Mouse (Mus musculus): Measurements from ENCODE around the gene Ripply1. TPM values are rescaled to one million over a fixed set of nuclear protein-coding genes. Genes with fewer than 3 reads are reported as not detected.

Ripply1 gene
- polyA plus RNA-seq, 1 experiment from 2014 or later: not detected

DNA sequence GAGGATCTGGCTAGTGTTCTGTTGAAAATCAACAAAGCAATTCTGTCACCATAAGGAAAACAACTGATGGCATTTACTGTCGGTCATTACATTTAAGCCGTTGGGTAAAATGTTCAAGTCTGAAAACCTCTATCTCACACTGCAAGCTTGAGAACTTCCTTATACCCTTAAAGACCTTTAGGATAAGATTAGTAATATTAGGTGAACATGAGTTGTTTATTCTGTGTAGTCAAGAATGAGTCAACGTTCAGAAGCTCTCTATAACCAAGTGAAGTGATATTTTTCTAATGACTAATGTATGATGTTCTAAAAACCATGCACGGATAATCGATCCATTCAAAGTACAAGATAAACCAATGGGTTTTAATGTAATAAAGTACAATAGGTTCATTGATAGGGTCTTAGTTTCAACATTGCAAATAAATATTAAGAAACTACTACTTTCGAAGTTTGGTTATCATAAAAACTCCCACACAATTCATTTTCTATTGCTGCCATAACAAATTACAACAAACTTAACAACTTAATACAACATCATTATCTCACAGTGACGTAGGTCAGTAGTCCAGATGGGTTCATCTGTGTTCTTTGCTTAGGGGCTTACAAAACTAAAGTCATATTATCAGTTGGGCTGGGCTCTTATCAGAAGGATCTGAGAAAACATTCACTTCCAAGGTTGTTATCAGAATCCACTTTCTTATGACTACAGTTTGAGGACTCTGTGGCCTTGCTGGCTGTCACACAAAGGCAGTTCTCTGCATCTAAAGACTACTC is 12.1 kb upstream of the Ripply1 start:
- no peak overlapping the region for H3K4me3 ChIP-seq (ENCODE audit: low read depth, low read length)
- ATAC-seq (ENCODE audit: insufficient read depth, low FRiP score, low TSS enrichment): no peak
- H3K9me3 ChIP-seq (ENCODE audit: control insufficient read depth, low read length): no peaks in the 10 kb centered on the region
- DNase-seq (ENCODE audit: low spot score): no peak
- H3K4me1 ChIP-seq (ENCODE audit: control insufficient read depth, insufficient read depth, low read length): no peaks in the 10 kb centered on the region
- no peak overlapping the region for H3K4me2 ChIP-seq (ENCODE audit: low read depth)
- no peaks in the 10 kb centered on the region for H3K27me3 ChIP-seq (ENCODE audit: control insufficient read depth, insufficient read depth, low read length)
- WGBS: 88% methylated on average over 7 of the region's 7 CpGs
- no peak overlapping the region for H3K27ac ChIP-seq (ENCODE audit: low read depth, low read length)
- no peaks in the 10 kb centered on the region for H3K36me3 ChIP-seq (ENCODE audit: control insufficient read depth, insufficient read depth, low read length)
- H3K9ac ChIP-seq (ENCODE audit: low read length): no peak overlapping the region

DNA sequence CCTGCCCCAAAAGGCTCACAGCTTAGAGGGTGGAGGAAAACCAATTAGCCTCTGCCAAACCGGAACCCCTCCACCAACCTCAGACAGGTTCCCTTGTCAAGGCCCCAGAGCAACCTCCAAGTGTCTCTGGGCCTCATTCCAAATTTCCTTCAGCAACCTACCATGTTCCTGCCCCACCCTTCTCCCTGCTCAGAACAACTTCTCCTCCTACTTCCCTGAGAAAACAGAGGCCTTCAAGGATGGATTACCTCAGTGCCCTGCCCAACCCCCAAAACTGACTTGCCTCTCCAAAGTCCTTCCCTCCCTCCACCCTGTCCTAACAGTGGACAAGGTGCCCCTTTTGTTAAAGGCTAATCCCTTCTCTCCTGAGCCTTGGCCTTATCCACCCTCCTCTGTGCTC is 3.6 kb upstream of the Ripply1 start:
- WGBS: 48% methylated on average over 1 of the region's 1 CpGs
- 0 out of 2 replicates have a peak, but pooled peaks cover 3% of the 10 kb centered on the region for H3K27me3 ChIP-seq (ENCODE audit: control insufficient read depth, insufficient read depth, low read length)

DNA sequence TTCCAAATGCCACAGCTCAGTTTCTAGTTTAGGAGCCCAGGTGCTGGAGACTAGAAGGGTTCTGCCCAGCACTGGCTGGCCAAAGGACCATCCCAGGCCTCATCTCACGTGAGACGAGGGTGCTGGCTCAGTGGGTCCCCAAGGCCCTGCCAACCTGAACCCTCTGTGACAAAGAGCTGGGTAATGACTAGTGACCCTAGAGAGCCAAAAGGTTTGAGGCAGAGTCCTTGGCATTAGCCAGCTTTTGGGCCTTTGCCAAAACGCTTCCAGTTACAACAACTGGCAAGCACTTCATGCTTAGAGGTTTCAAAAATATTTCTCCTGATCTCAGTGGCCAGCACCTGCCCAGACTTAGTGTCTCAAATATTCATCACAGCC is 881 bp upstream of the Ripply1 start:
- ATAC-seq (ENCODE audit: insufficient read depth, low FRiP score, low TSS enrichment): no peak
- no peaks in the 10 kb centered on the region for H3K36me3 ChIP-seq (ENCODE audit: control insufficient read depth, insufficient read depth, low read length)
- no peaks in the 10 kb centered on the region for H3K4me1 ChIP-seq (ENCODE audit: control insufficient read depth, insufficient read depth, low read length)
- no peak for DNase-seq (ENCODE audit: low spot score)
- no peak overlapping the region for H3K27ac ChIP-seq (ENCODE audit: low read depth, low read length)
- no peak overlapping the region for H3K9ac ChIP-seq (ENCODE audit: low read length)
- H3K27me3 ChIP-seq (ENCODE audit: control insufficient read depth, insufficient read depth, low read length): peaks cover 5% of the 10 kb centered on the region
- H3K4me3 ChIP-seq (ENCODE audit: low read depth, low read length): no peak overlapping the region
- no peaks in the 10 kb centered on the region for H3K9me3 ChIP-seq (ENCODE audit: control insufficient read depth, low read length)
- WGBS: 50% methylated on average over 3 of the region's 3 CpGs
- H3K4me2 ChIP-seq (ENCODE audit: low read depth): no peak overlapping the region

More for the DNA sequence above, 3.6 kb upstream of the Ripply1 start:
- no peak for DNase-seq (ENCODE audit: low spot score)
- no peak overlapping the region for H3K4me2 ChIP-seq (ENCODE audit: low read depth)
- no peak overlapping the region for H3K9ac ChIP-seq (ENCODE audit: low read length)
- H3K27ac ChIP-seq (ENCODE audit: low read depth, low read length): no peak overlapping the region
- no peaks in the 10 kb centered on the region for H3K36me3 ChIP-seq (ENCODE audit: control insufficient read depth, insufficient read depth, low read length)
- no peaks in the 10 kb centered on the region for H3K4me1 ChIP-seq (ENCODE audit: control insufficient read depth, insufficient read depth, low read length)
- no peak for ATAC-seq (ENCODE audit: insufficient read depth, low FRiP score, low TSS enrichment)
- H3K9me3 ChIP-seq (ENCODE audit: control insufficient read depth, low read length): no peaks in the 10 kb centered on the region
- H3K4me3 ChIP-seq (ENCODE audit: low read depth, low read length): no peak overlapping the region

- Histone ChIP-seq H3K9me3 (ENCODE audit: control insufficient read depth, low read length) (no peaks in the 10 kb centered on the region), H3K9ac (ENCODE audit: low read length) (no peak overlapping the region), H3K27ac (ENCODE audit: low read depth, low read length) (no peak overlapping the region), H3K4me2 (ENCODE audit: low read depth) (no peak overlapping the region), H3K36me3 (ENCODE audit: control insufficient read depth, insufficient read depth, low read length) (no peaks in the 10 kb centered on the region), H3K27me3 (ENCODE audit: control insufficient read depth, insufficient read depth, low read length) (peaks cover 5% of the 10 kb centered on the region), H3K4me3 (ENCODE audit: low read depth, low read length) (no peak overlapping the region), H3K4me1 (ENCODE audit: control insufficient read depth, insufficient read depth, low read length) (no peaks in the 10 kb centered on the region)
- 76% methylated on average over 4 of the region's 4 CpGs for WGBS
- ATAC-seq (ENCODE audit: insufficient read depth, low FRiP score, low TSS enrichment): no peak
- DNase-seq (ENCODE audit: low spot score): no peak
These were observed 590 bp downstream of the Ripply1 start for GRCm38 (mm10) chrX:139781563-139781962.

- Histone ChIP-seq H3K36me3 (ENCODE audit: control insufficient read depth, insufficient read depth, low read length) (no peaks in the 10 kb centered on the region), H3K4me2 (ENCODE audit: low read depth) (no peak overlapping the region), H3K4me3 (ENCODE audit: low read depth, low read length) (no peak overlapping the region), H3K4me1 (ENCODE audit: control insufficient read depth, insufficient read depth, low read length) (no peaks in the 10 kb centered on the region), H3K27ac (ENCODE audit: low read depth, low read length) (no peak overlapping the region), H3K9me3 (ENCODE audit: control insufficient read depth, low read length) (no peaks in the 10 kb centered on the region), H3K9ac (ENCODE audit: low read length) (no peak overlapping the region), H3K27me3 (ENCODE audit: control insufficient read depth, insufficient read depth, low read length) (peaks cover 5% of the 10 kb centered on the region)
- WGBS: 48% methylated on average over 3 of the region's 3 CpGs
- no peak for ATAC-seq (ENCODE audit: insufficient read depth, low FRiP score, low TSS enrichment)
- no peak for DNase-seq (ENCODE audit: low spot score)
These were observed 1.2 kb downstream of the Ripply1 start for GRCm38 (mm10) chrX:139780988-139781387.

GRCm38 (mm10) chrX:139779401-139779800 is 2.8 kb downstream of the Ripply1 start:
- no peak overlapping the region for H3K9ac ChIP-seq (ENCODE audit: low read length)
- no peak overlapping the region for H3K27ac ChIP-seq (ENCODE audit: low read depth, low read length)
- H3K4me3 ChIP-seq (ENCODE audit: low read depth, low read length): no peak overlapping the region
- 85% methylated on average over 5 of the region's 5 CpGs for WGBS
- no peak overlapping the region for H3K4me2 ChIP-seq (ENCODE audit: low read depth)
- ATAC-seq (ENCODE audit: insufficient read depth, low FRiP score, low TSS enrichment) (no peak), DNase-seq (ENCODE audit: low spot score) (no peak)
- H3K4me1 ChIP-seq (ENCODE audit: control insufficient read depth, insufficient read depth, low read length): no peaks in the 10 kb centered on the region
- no peaks in the 10 kb centered on the region for H3K36me3 ChIP-seq (ENCODE audit: control insufficient read depth, insufficient read depth, low read length)
- peaks cover 7% of the 10 kb centered on the region for H3K27me3 ChIP-seq (ENCODE audit: control insufficient read depth, insufficient read depth, low read length)
- H3K9me3 ChIP-seq (ENCODE audit: control insufficient read depth, low read length): no peaks in the 10 kb centered on the region

DNA sequence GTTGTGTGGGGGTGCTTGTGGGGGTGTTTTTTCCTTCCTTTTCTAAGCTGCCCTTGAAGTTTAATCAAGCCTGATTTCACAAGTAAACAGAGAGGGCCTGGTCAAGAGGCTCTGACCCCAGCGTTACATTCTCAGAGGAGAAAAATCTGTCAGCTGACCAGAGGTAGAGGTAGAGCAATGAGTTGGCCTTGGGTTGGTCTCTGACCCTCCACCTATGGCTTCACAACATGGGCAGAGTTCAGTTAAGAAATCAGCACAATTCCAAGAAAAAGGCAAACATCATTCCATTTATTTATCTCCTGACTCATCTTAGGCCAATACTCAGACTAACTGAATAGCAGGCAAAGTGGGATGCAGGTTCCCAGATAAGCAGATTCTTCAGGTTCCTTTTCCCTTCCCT is 3.3 kb downstream of the Ripply1 start:
- Histone ChIP-seq H3K4me2 (ENCODE audit: low read depth) (no peak overlapping the region), H3K27me3 (ENCODE audit: control insufficient read depth, insufficient read depth, low read length) (peaks cover 7% of the 10 kb centered on the region), H3K4me3 (ENCODE audit: low read depth, low read length) (no peak overlapping the region), H3K27ac (ENCODE audit: low read depth, low read length) (no peak overlapping the region), H3K9me3 (ENCODE audit: control insufficient read depth, low read length) (no peaks in the 10 kb centered on the region), H3K9ac (ENCODE audit: low read length) (no peak overlapping the region), H3K36me3 (ENCODE audit: control insufficient read depth, insufficient read depth, low read length) (no peaks in the 10 kb centered on the region), H3K4me1 (ENCODE audit: control insufficient read depth, insufficient read depth, low read length) (no peaks in the 10 kb centered on the region)
- no peak for ATAC-seq (ENCODE audit: insufficient read depth, low FRiP score, low TSS enrichment)
- DNase-seq (ENCODE audit: low spot score): no peak
- whole genome bisulfite sequencing: 67% methylated on average over 1 of the region's 1 CpGs

DNA sequence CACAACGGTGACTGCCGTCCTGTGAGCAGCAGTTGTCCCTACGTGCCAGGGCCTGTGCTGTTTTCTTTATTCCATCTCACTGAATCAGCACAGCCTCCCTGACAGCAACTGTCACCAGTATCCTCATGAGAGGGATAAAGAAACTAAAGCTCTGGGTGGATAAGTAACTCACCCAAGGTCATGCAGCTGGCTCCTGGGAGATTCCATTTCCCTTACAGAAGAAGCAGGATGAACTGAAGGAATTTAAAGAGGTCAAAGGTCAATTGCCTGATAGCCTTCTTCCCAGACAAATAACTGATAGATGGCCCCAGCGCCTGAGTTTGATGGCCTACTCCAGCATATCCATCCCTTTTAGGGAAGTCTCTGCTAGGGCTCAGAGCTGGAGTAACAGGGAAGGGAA is 4.8 kb downstream of the Ripply1 start:
- peaks cover 5% of the 10 kb centered on the region for H3K27me3 ChIP-seq (ENCODE audit: control insufficient read depth, insufficient read depth, low read length)
- no peaks in the 10 kb centered on the region for H3K9me3 ChIP-seq (ENCODE audit: control insufficient read depth, low read length)
- no peak for ATAC-seq (ENCODE audit: insufficient read depth, low FRiP score, low TSS enrichment)
- no peaks in the 10 kb centered on the region for H3K36me3 ChIP-seq (ENCODE audit: control insufficient read depth, insufficient read depth, low read length)
- no peaks in the 10 kb centered on the region for H3K4me1 ChIP-seq (ENCODE audit: control insufficient read depth, insufficient read depth, low read length)
- H3K4me3 ChIP-seq (ENCODE audit: low read depth, low read length): no peak overlapping the region
- no peak overlapping the region for H3K4me2 ChIP-seq (ENCODE audit: low read depth)
- no peak for DNase-seq (ENCODE audit: low spot score)
- no peak overlapping the region for H3K9ac ChIP-seq (ENCODE audit: low read length)
- 31% methylated on average over 4 of the region's 4 CpGs for WGBS
- no peak overlapping the region for H3K27ac ChIP-seq (ENCODE audit: low read depth, low read length)

DNA sequence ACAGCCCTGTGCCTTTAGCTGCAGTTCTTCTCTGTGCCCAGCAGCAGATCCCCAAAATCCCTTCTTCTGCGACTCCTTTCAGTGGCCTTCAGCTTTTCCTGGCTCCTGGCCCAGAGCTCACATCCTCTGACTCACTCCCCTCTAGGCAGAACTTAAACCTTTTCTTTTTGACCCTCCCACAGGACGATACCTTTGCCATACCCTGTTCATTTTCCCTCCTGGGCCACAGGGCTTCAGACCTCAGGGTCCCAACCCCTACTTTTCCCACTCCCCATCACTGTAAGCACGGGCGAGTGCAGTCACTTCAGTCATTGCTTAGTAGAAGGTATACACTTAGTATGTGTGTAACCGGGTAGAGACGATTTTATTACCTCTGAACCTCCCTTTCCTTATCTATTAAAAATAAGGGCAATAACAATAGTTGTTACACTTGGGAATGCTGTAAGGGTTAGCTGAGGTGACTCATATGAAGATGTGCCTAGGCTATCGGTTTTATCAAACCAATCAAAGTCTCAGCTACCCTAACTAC is 7.0 kb downstream of the Ripply1 start:
- WGBS: 74% methylated on average over 7 of the region's 7 CpGs
- Histone ChIP-seq H3K4me2 (ENCODE audit: low read depth) (no peak overlapping the region), H3K4me1 (ENCODE audit: control insufficient read depth, insufficient read depth, low read length) (no peaks in the 10 kb centered on the region), H3K4me3 (ENCODE audit: low read depth, low read length) (no peak overlapping the region), H3K9ac (ENCODE audit: low read length) (no peak overlapping the region), H3K36me3 (ENCODE audit: control insufficient read depth, insufficient read depth, low read length) (no peaks in the 10 kb centered on the region), H3K9me3 (ENCODE audit: control insufficient read depth, low read length) (no peaks in the 10 kb centered on the region), H3K27ac (ENCODE audit: low read depth, low read length) (no peak overlapping the region), H3K27me3 (ENCODE audit: control insufficient read depth, insufficient read depth, low read length) (peaks cover 3% of the 10 kb centered on the region)
- DNase-seq (ENCODE audit: low spot score) (no peak), ATAC-seq (ENCODE audit: insufficient read depth, low FRiP score, low TSS enrichment) (no peak)
